Mouse (Mus musculus) myocyte (in vitro differentiated cells): ENCODE results near the gene Faiml.

Experiments used
- E2F4 ChIP-seq: IDR thresholded peaks from one replicate; pipeline ENCODE4 v1.6.1; 2011; ENCODE audit warnings: mild to moderate bottlenecking, control low read depth, moderate library complexity; ENCODE audit not compliant: insufficient read depth
- POLR2A ChIP-seq: IDR thresholded peaks from one replicate; pipeline ENCODE4 v1.6.1; 2011; ENCODE audit warnings: low read depth, mild to moderate bottlenecking, control low read depth, moderate library complexity; ENCODE audit not compliant: insufficient read length
- TCF12 ChIP-seq: IDR thresholded peaks from one replicate; pipeline ENCODE4 v1.6.1; 2011; ENCODE audit warnings: mild to moderate bottlenecking, control low read depth; ENCODE audit not compliant: poor library complexity, insufficient read depth, severe bottlenecking
- USF1 ChIP-seq: IDR thresholded peaks from one replicate; pipeline ENCODE4 v1.6.1; 2011; ENCODE audit warnings: low read depth, mild to moderate bottlenecking, control low read depth, moderate library complexity

GRCm38 (mm10) chr9:99243895-99244293 lies 6.9 kb upstream of the Faiml start:
- TF ChIP-seq POLR2A (no peak), TCF12 (no peak), USF1 (no peak), E2F4 (no peak)
